Mouse (Mus musculus): Measurements from ENCODE around the gene Lrrc8e. TPM values are rescaled to one million over a fixed set of nuclear protein-coding genes. Genes with fewer than 3 reads are reported as not detected.
"Not testable (repeated sequence)": the region's sequence is repeated elsewhere in the genome, so short reads cannot be mapped to it uniquely, and the experiment has no call there.

Lrrc8e gene
- total RNA-seq, 2 experiments from 2014 or later = not detected

- no peak for DNase-seq
Observed at GRCm38 (mm10) chr8:4222059-4222458, 4.6 kb upstream of the Lrrc8e start.

- no peak for DNase-seq
Observed at GRCm38 (mm10) chr8:4226323-4226722, 304 bp upstream of the Lrrc8e start.

- DNase-seq = peak in 1 of 2 experiments; percentile 1
Observed at GRCm38 (mm10) chr8:4227919-4228318, 1.3 kb downstream of the Lrrc8e start.

- DNase-seq = no peak
Observed at GRCm38 (mm10) chr8:4229784-4230183, 3.2 kb downstream of the Lrrc8e start.

GRCm38 (mm10) chr8:4230612-4231351 is 4.2 kb downstream of the Lrrc8e start:
- DNase-seq = no peak

GRCm38 (mm10) chr8:4237814-4238433 is 11.3 kb downstream of the Lrrc8e start:
- peak in 1 of 2 experiments; percentile 16 for DNase-seq

- DNase-seq = peak; percentile 100
Observed at GRCm38 (mm10) chr8:4238434-4239192, 12.0 kb downstream of the Lrrc8e start, which contains the start of the genes Map2k7 and Gm49320. TSS of gene Map2k7 (plus strand) at chr8:4238740. TSS of gene Gm49320 (plus strand) at chr8:4238865.

GRCm38 (mm10) chr8:4239193-4239890 is 12.7 kb downstream of the Lrrc8e start:
- no peak for DNase-seq

GRCm38 (mm10) chr8:4245061-4245460 is 18.4 kb downstream of the Lrrc8e start:
- DNase-seq = no peak

- DNase-seq = no peak
Observed at GRCm38 (mm10) chr8:4245737-4246136, 19.1 kb downstream of the Lrrc8e start.

GRCm38 (mm10) chr8:4247241-4247640 is 20.6 kb downstream of the Lrrc8e start:
- no peak for DNase-seq

GRCm38 (mm10) chr8:4247951-4248540 is 21.4 kb downstream of the Lrrc8e start, which contains the start of gene Tgfbr3l:
TSS of gene Tgfbr3l (plus strand) at chr8:4248214.
- DNase-seq = no peak

- DNase-seq = no peak
Observed at GRCm38 (mm10) chr8:4249213-4249612, 22.6 kb downstream of the Lrrc8e start.

- peak; percentile 82 to 84 for DNase-seq
Observed at GRCm38 (mm10) chr8:4250306-4250970, 23.8 kb downstream of the Lrrc8e start.

GRCm38 (mm10) chr8:4252116-4252760 is 25.6 kb downstream of the Lrrc8e start:
- no peak for DNase-seq

- DNase-seq = peak; percentile 93
Observed at GRCm38 (mm10) chr8:4252934-4253841, 26.6 kb downstream of the Lrrc8e start, which contains the start of gene Snapc2. TSS of gene Snapc2 (plus strand) at chr8:4253080.

- peak; percentile 67 to 68 for DNase-seq
Observed at GRCm38 (mm10) chr8:4254001-4254400, 27.4 kb downstream of the Lrrc8e start.

- not testable (repeated sequence) for DNase-seq
Observed at GRCm38 (mm10) chr8:4255471-4255870, 28.8 kb downstream of the Lrrc8e start.

- DNase-seq = peak; percentile 77 to 81
Observed at GRCm38 (mm10) chr8:4256911-4257310, 30.3 kb downstream of the Lrrc8e start.

GRCm38 (mm10) chr8:4257350-4257749 is 30.7 kb downstream of the Lrrc8e start:
- DNase-seq = no peak

All from layer of hippocampus, postnatal 36 days (tissue).